In the genomic region with DNA sequence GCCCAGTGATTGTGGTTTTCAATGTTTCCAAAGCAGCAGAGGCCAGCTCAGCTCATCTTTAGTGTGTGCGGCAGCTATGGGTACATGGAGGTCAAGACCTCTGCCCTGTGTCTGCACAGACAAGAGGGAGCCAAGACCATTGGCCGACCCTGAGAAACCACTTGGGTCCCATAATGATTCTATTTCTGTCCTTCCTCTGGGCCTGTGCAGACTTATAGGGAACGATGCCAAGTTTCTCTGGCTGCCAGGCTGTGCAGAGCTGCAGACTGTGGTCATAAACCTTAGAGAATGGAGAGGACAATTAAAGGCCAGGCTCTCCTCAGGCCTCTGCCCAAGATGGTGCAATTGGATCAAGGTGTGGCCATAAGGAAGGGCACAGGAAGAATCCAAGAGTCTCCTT, we compare ENCODE assay signal across 6 mouse cellular contexts.
DNase-seq lines count a peak whose midpoint lies in the region; ATAC-seq and TF ChIP-seq lines count a peak whose summit lies in the region.
"Not testable (repeated sequence)": the region's sequence is repeated elsewhere in the genome, so short reads cannot be mapped to it uniquely, and the experiment has no call there.

No protein-coding gene starts in this region.

- not testable (repeated sequence) for TF ChIP-seq EP300 in heart, postnatal 0 days (IDR thresholded peaks at IDR 0.05; ENCODE audit: low read depth)

- H3K4me3 ChIP-seq in embryonic facial prominence, embryonic 12.5 days; heart, embryonic 11.5 days (ENCODE audit: low read depth, low read length); heart, embryonic 14.5 days (ENCODE audit: control insufficient read depth in 1 of 2, insufficient read depth in 1 of 2, low read depth in 1 of 2, low read length in 2 of 2); heart, postnatal 0 days (ENCODE audit: low read depth, low read length); limb, embryonic 15.5 days: not testable (repeated sequence)

- not testable (repeated sequence) for H3K27me3 ChIP-seq in embryonic facial prominence, embryonic 12.5 days; heart, embryonic 11.5 days (ENCODE audit: control insufficient read depth, insufficient read depth, low read length); heart, embryonic 14.5 days (ENCODE audit: control insufficient read depth, insufficient read depth, low read length); heart, postnatal 0 days (ENCODE audit: control insufficient read depth, insufficient read depth, low read length); limb, embryonic 15.5 days

- not testable (repeated sequence) for H3K36me3 ChIP-seq in embryonic facial prominence, embryonic 12.5 days; heart, embryonic 11.5 days (ENCODE audit: control insufficient read depth, insufficient read depth, low read length); heart, embryonic 14.5 days (ENCODE audit: control insufficient read depth, insufficient read depth, low read length); heart, postnatal 0 days (replicated peaks; ENCODE audit: control insufficient read depth, insufficient read depth, low read length); limb, embryonic 15.5 days

- H3K4me1 ChIP-seq in embryonic facial prominence, embryonic 12.5 days; heart, embryonic 11.5 days (ENCODE audit: control insufficient read depth, insufficient read depth, low read length); heart, embryonic 14.5 days (ENCODE audit: control insufficient read depth in 2 of 2, insufficient read depth in 2 of 2, low read length in 2 of 2); heart, postnatal 0 days (ENCODE audit: control insufficient read depth, insufficient read depth); limb, embryonic 15.5 days: not testable (repeated sequence)

- DNase-seq in heart, postnatal 0 days (ENCODE audit: low spot score), result not testable (repeated sequence)

- not testable (repeated sequence) for TF ChIP-seq CTCF in heart, postnatal 0 days (IDR thresholded peaks at IDR 0.05; ENCODE audit: low read depth)

- WGBS in embryonic facial prominence, embryonic 12.5 days, result no CpG with 5 or more reads among the region's 3 CpGs
- no CpG with 5 or more reads among the region's 3 CpGs for WGBS in heart, embryonic 11.5 days (ENCODE audit: insufficient replicate concordance)
- WGBS in heart, embryonic 14.5 days, result no CpG with 5 or more reads among the region's 3 CpGs
- no CpG with 5 or more reads among the region's 3 CpGs for WGBS in heart, postnatal 0 days
- no CpG with 5 or more reads among the region's 3 CpGs for WGBS in limb, embryonic 15.5 days

- not testable (repeated sequence) for H3K4me2 ChIP-seq in embryonic facial prominence, embryonic 12.5 days (replicated peaks); heart, embryonic 11.5 days; heart, embryonic 14.5 days (ENCODE audit: low read length); heart, postnatal 0 days (ENCODE audit: low read depth, low read length); limb, embryonic 15.5 days

- not testable (repeated sequence) for H3K27ac ChIP-seq in embryonic facial prominence, embryonic 12.5 days; heart, embryonic 11.5 days (ENCODE audit: low read depth, low read length); heart, embryonic 14.5 days (replicated peaks in 1 of 2; ENCODE audit: control insufficient read depth in 1 of 2, insufficient read depth in 1 of 2, low read depth in 2 of 2, low read length in 2 of 2); limb, embryonic 15.5 days
- H3K27ac ChIP-seq in heart, postnatal 0 days (ENCODE audit: low read depth), result 0 out of 2 replicates have a peak overlapping the region, but pooled peaks have one; percentile 30

- H3K9me3 ChIP-seq in embryonic facial prominence, embryonic 12.5 days; heart, embryonic 11.5 days (replicated peaks; ENCODE audit: control insufficient read depth, low read length); heart, embryonic 14.5 days (ENCODE audit: control insufficient read depth, low read length); heart, postnatal 0 days (replicated peaks; ENCODE audit: control insufficient read depth, low read length); limb, embryonic 15.5 days: not testable (repeated sequence)

- 0 out of 2 replicates have a peak, but pooled peaks have one; percentile 15 for ATAC-seq in embryonic facial prominence, embryonic 12.5 days (ENCODE audit: insufficient number of reproducible peaks, insufficient read depth, low FRiP score, low TSS enrichment)
- peak; percentile 22; the same call in 1 of the 2 replicates for ATAC-seq in heart, embryonic 11.5 days (replicated peaks; ENCODE audit: insufficient number of reproducible peaks, low FRiP score, low TSS enrichment)
- ATAC-seq in heart, embryonic 14.5 days (ENCODE audit: insufficient number of reproducible peaks, insufficient read depth, low FRiP score, low read depth), result peak; percentile 89
- peak; percentile 94 for ATAC-seq in heart, postnatal 0 days (ENCODE audit: insufficient read depth, low read depth)
- ATAC-seq in limb, embryonic 15.5 days (ENCODE audit: insufficient number of reproducible peaks, low FRiP score, low TSS enrichment, low read depth), result peak; percentile 50
- 0 out of 2 replicates have a peak, but pooled peaks have one; percentile 31 for ATAC-seq in monocyte, adult 5-6 weeks (replicated peaks; ENCODE audit: insufficient number of reproducible peaks, low FRiP score, low TSS enrichment, poor library complexity, severe bottlenecking)

- not testable (repeated sequence) for H3K9ac ChIP-seq in embryonic facial prominence, embryonic 12.5 days; heart, embryonic 11.5 days (ENCODE audit: low read depth, low read length); heart, embryonic 14.5 days (ENCODE audit: low read length); heart, postnatal 0 days (replicated peaks; ENCODE audit: low read depth, low read length); limb, embryonic 15.5 days

Comparison
In these comparisons a context has a peak if more than half of its experiments do, and no peak if none do; other contexts are left out.
1. ATAC-seq: peak in every context shown above with its lines; median percentile 94 in heart, postnatal 0 days; 89 in heart, embryonic 14.5 days; 50 in limb, embryonic 15.5 days; 31 in monocyte, adult 5-6 weeks; 22 in heart, embryonic 11.5 days; 15 in embryonic facial prominence, embryonic 12.5 days.